Mouse (Mus musculus) CH12.LX (cell line): ENCODE measurements around the gene Tfap2e. TPM values are rescaled to one million over a fixed set of nuclear protein-coding genes. Genes with fewer than 3 reads are reported as not detected.

Experiments
- DNase-seq: peaks from one replicate; pipeline ENCODE4 v3.0.0-alpha.2; 2013; ENCODE audit errors: extremely low read depth
- H3K27ac ChIP-seq: 2 replicates; pipeline ENCODE4 v1.5.1; 2012; ENCODE audit warnings: low read depth, mild to moderate bottlenecking, control low read depth, moderate library complexity; ENCODE audit not compliant: insufficient read depth
- H3K27me3 ChIP-seq: replicated peaks from 2 replicates; pipeline ENCODE3; 2012; ENCODE audit warnings: inconsistent platforms
- H3K36me3 ChIP-seq, 2 experiments: replicated peaks in 1 of 2; 2 replicates each; pipeline versions ENCODE3 to v1.6.1; 2012; ENCODE audit warnings: inconsistent platforms in 1 of 2, low read length in 1 of 2, mild to moderate bottlenecking in 1 of 2, mixed read lengths in 1 of 2, moderate library complexity in 1 of 2; ENCODE audit not compliant: control insufficient read depth in 1 of 2, insufficient read depth in 1 of 2
- H3K4me1 ChIP-seq, 2 experiments: 2 replicates each; pipeline ENCODE4 v1.6.1; 2012; ENCODE audit warnings: inconsistent platforms in 1 of 2, moderate library complexity in 1 of 2; ENCODE audit not compliant: insufficient read depth in 2 of 2, control insufficient read depth in 1 of 2
- H3K4me2 ChIP-seq: 2 replicates; pipeline ENCODE4 v1.6.1; 2012; ENCODE audit warnings: low read depth, mild to moderate bottlenecking, control low read depth; ENCODE audit not compliant: poor library complexity, insufficient read depth, severe bottlenecking
- H3K4me3 ChIP-seq, 3 experiments: fragments of 150-350 bp in 1 of 3; sonication (generic) in 1 of 3; replicated peaks in 1 of 3; 2 replicates each; pipeline versions ENCODE3 to v1.5.1; 2011 to 2012; ENCODE audit warnings: low read depth in 2 of 3, low read length in 2 of 3, mild to moderate bottlenecking in 2 of 3, moderate library complexity in 2 of 3, control low read depth in 1 of 3, improper control_type of control experiment in 1 of 3, inconsistent platforms in 1 of 3, mixed read lengths in 1 of 3; ENCODE audit not compliant: poor library complexity in 1 of 3
- H3K79me2 ChIP-seq: replicated peaks from 2 replicates; pipeline ENCODE4 v1.6.1; 2012; ENCODE audit warnings: mild to moderate bottlenecking, moderate library complexity; ENCODE audit not compliant: control insufficient read depth, poor library complexity, insufficient read depth, severe bottlenecking; ENCODE audit errors: extremely low read depth
- H3K9ac ChIP-seq: 2 replicates; pipeline ENCODE4 v1.6.1; 2012; ENCODE audit warnings: low read depth, mild to moderate bottlenecking, control low read depth, moderate library complexity; ENCODE audit not compliant: insufficient read depth
- H3K9me3 ChIP-seq: replicated peaks from 2 replicates; pipeline ENCODE3; 2012; ENCODE audit warnings: low read length, inconsistent platforms, mixed read lengths
- BHLHE40 ChIP-seq: IDR thresholded peaks from 2 replicates; pipeline ENCODE4 v1.6.1; 2011; ENCODE audit warnings: mild to moderate bottlenecking, low read depth, low read length, improper control_type of control experiment
- CHD1 ChIP-seq: IDR thresholded peaks from 2 replicates; pipeline ENCODE4 v1.6.1; 2012; ENCODE audit warnings: low read depth, low read length, improper control_type of control experiment, inconsistent platforms
- CHD2 ChIP-seq: IDR thresholded peaks from 2 replicates; pipeline ENCODE4 v1.6.1; 2011; ENCODE audit warnings: low read length, improper control_type of control experiment
- E2F4 ChIP-seq: IDR thresholded peaks from 2 replicates; pipeline ENCODE4 v1.6.1; 2011; ENCODE audit warnings: low read depth, low read length, improper control_type of control experiment; ENCODE audit not compliant: insufficient replicate concordance
- ELF1 ChIP-seq: IDR thresholded peaks from 2 replicates; pipeline ENCODE4 v1.6.1; 2014; ENCODE audit warnings: low read depth, mild to moderate bottlenecking, inconsistent platforms, low read length, improper control_type of control experiment
- ETS1 ChIP-seq: conservative IDR thresholded peaks from 2 replicates; pipeline ENCODE4 v1.6.1; 2012; ENCODE audit warnings: low read depth, mild to moderate bottlenecking, inconsistent platforms, low read length, improper control_type of control experiment, moderate library complexity
- GABPA ChIP-seq: IDR thresholded peaks from 2 replicates; pipeline ENCODE4 v1.6.1; 2012; ENCODE audit warnings: low read depth, low read length, improper control_type of control experiment, inconsistent platforms; ENCODE audit not compliant: insufficient replicate concordance
- JUND ChIP-seq: conservative IDR thresholded peaks from 2 replicates; pipeline ENCODE4 v1.6.1; 2011; ENCODE audit warnings: low read depth, low read length, improper control_type of control experiment
- KAT2A ChIP-seq: IDR thresholded peaks from 2 replicates; pipeline ENCODE4 v1.6.1; 2012; ENCODE audit warnings: low read length, improper control_type of control experiment, inconsistent platforms; ENCODE audit not compliant: insufficient replicate concordance
- MAFK ChIP-seq: IDR thresholded peaks from 2 replicates; pipeline ENCODE4 v1.6.1; 2011; ENCODE audit warnings: low read length, improper control_type of control experiment; ENCODE audit not compliant: insufficient replicate concordance
- MAX ChIP-seq: IDR thresholded peaks from 2 replicates; pipeline ENCODE4 v1.6.1; 2011; ENCODE audit warnings: low read length, improper control_type of control experiment
- MAZ ChIP-seq: IDR thresholded peaks from 2 replicates; pipeline ENCODE4 v1.6.1; 2012; ENCODE audit warnings: low read depth, mild to moderate bottlenecking, inconsistent platforms, low read length, improper control_type of control experiment, moderate library complexity
- MEF2A ChIP-seq: IDR thresholded peaks from 2 replicates; pipeline ENCODE4 v1.6.1; 2014; ENCODE audit warnings: low read depth, mild to moderate bottlenecking, inconsistent platforms, low read length, improper control_type of control experiment, borderline replicate concordance
- MXI1 ChIP-seq: IDR thresholded peaks from 2 replicates; pipeline ENCODE4 v1.6.1; 2011; ENCODE audit warnings: mild to moderate bottlenecking, low read depth, low read length, improper control_type of control experiment
- MYC ChIP-seq: IDR thresholded peaks from 2 replicates; pipeline ENCODE4 v1.6.1; 2011; ENCODE audit warnings: low read depth, mild to moderate bottlenecking, improper control_type of control experiment, low read length
- NRF1 ChIP-seq: IDR thresholded peaks from 2 replicates; pipeline ENCODE4 v1.6.1; 2014; ENCODE audit warnings: low read depth, mild to moderate bottlenecking, inconsistent platforms, low read length, improper control_type of control experiment, moderate library complexity
- PAX5 ChIP-seq: IDR thresholded peaks from 2 replicates; pipeline ENCODE4 v1.6.1; 2012; ENCODE audit warnings: low read length, inconsistent platforms, mixed read lengths
- POLR2AphosphoS2 ChIP-seq: IDR thresholded peaks from 2 replicates; pipeline ENCODE4 v1.6.1; 2011; ENCODE audit warnings: low read depth, low read length, improper control_type of control experiment
- RAD21 ChIP-seq: IDR thresholded peaks from 2 replicates; pipeline ENCODE4 v1.6.1; 2011; ENCODE audit warnings: low read depth, mild to moderate bottlenecking, low read length, improper control_type of control experiment, moderate library complexity
- RCOR1 ChIP-seq: conservative IDR thresholded peaks from 2 replicates; pipeline ENCODE4 v1.6.1; 2012; ENCODE audit warnings: low read depth, mild to moderate bottlenecking, inconsistent platforms, low read length, improper control_type of control experiment
- SIN3A ChIP-seq: IDR thresholded peaks from 2 replicates; pipeline ENCODE4 v1.6.1; 2012; ENCODE audit warnings: low read length, improper control_type of control experiment, inconsistent platforms
- SMC3 ChIP-seq: IDR thresholded peaks from 2 replicates; pipeline ENCODE4 v1.6.1; 2011; ENCODE audit warnings: low read depth, low read length, improper control_type of control experiment
- TBP ChIP-seq: conservative IDR thresholded peaks from 2 replicates; pipeline ENCODE4 v1.6.1; 2011; ENCODE audit warnings: low read depth, low read length, improper control_type of control experiment
- TCF12 ChIP-seq: IDR thresholded peaks from 2 replicates; pipeline ENCODE4 v1.6.1; 2014; ENCODE audit warnings: low read depth, mild to moderate bottlenecking, inconsistent platforms, low read length, improper control_type of control experiment
- USF1 ChIP-seq: IDR thresholded peaks from 2 replicates; pipeline ENCODE4 v1.6.1; 2014; ENCODE audit warnings: low read depth, mild to moderate bottlenecking, inconsistent platforms, low read length, improper control_type of control experiment
- USF2 ChIP-seq: conservative IDR thresholded peaks from 2 replicates; pipeline ENCODE4 v1.6.1; 2011; ENCODE audit warnings: low read depth, low read length, improper control_type of control experiment
- ZKSCAN1 ChIP-seq: IDR thresholded peaks from 2 replicates; pipeline ENCODE4 v1.6.1; 2012; ENCODE audit warnings: low read depth, inconsistent platforms, low read length, improper control_type of control experiment, borderline replicate concordance
- ZNF384 ChIP-seq: IDR thresholded peaks from 2 replicates; pipeline ENCODE4 v1.6.1; 2012; ENCODE audit warnings: low read depth, low read length, improper control_type of control experiment, inconsistent platforms
- dilution Hi-C: fragments of 300-500 bp; cut with MboI; formaldehyde crosslinking; loops from 2 replicates; pipeline ENCODE4 v1.14.3; 2020; ENCODE audit warnings: low sequenced_read_pairs; ENCODE audit not compliant: extremely low pct_unique_long_range_greater_than_20kb, extremely low pct_ligation_motif_present
- in situ Hi-C: fragments of 300-500 bp; cut with MboI; formaldehyde crosslinking; loops from 3 replicates; pipeline ENCODE4 v1.14.3; 2019; ENCODE audit warnings: low sequenced_read_pairs, low pct_ligation_motif_present, low pct_unique_long_range_greater_than_20kb, mixed read lengths
- polyA plus RNA-seq: library from polyadenylated mRNA; unstranded; fragments of >175 nt; gene quantifications from 2 replicates; pipeline ENCODE4 v1.2.1, GENCODE M21; 2012; ENCODE audit warnings: low read depth; ENCODE audit not compliant: insufficient read length
- total RNA-seq, 2 experiments: library from RNA; depleted of rRNA; stranded (reverse); fragments of 300-350 nt in 1 of 2; fragments of >200 nt in 1 of 2; gene quantifications; 2 replicates each; pipeline ENCODE4 v1.2.3; 2012 to 2014

The Tfap2e gene
- total and polyA plus RNA-seq, 3 experiments: not detected

GRCm38 (mm10) chr4:126754231-126754611 is 18.2 kb upstream of the Tfap2e start:
- peak overlapping the region; percentile 99 for H3K4me2 ChIP-seq
- DNase-seq: no peak
- H3K36me3 ChIP-seq: peaks cover 25 to 43% of the 10 kb centered on the region in 2 experiments
- no peak overlapping the region for H3K27ac ChIP-seq
- H3K4me1 ChIP-seq: peaks cover 11 to 44% of the 10 kb centered on the region in 2 experiments
- H3K9me3 ChIP-seq: no peaks in the 10 kb centered on the region
- dilution Hi-C loops (no loop called here), in situ Hi-C loops (no loop called here)
- H3K4me3 ChIP-seq: peak overlapping the region; percentile 79 to 87 (median 83)
- H3K27me3 ChIP-seq: no peaks in the 10 kb centered on the region
- H3K79me2 ChIP-seq: peaks cover 17% of the 10 kb centered on the region
- TF ChIP-seq NRF1: no peak
- no peak for TF ChIP-seq POLR2AphosphoS2
- no peak for TF ChIP-seq E2F4
- no peak for TF ChIP-seq MXI1
- TF ChIP-seq SMC3: no peak
- TF ChIP-seq CHD1: no peak
- no peak for TF ChIP-seq GABPA
- no peak for TF ChIP-seq PAX5
- peak overlapping the region; percentile 86 for H3K9ac ChIP-seq

GRCm38 (mm10) chr4:126753268-126754230 is 17.5 kb upstream of the Tfap2e start, which contains the start of the genes Ncdn and AU040320:
Gene Ncdn, minus strand, starts transcription at chr4:126753438.
Gene AU040320, plus strand, starts transcription at chr4:126753544.
- Histone ChIP-seq H3K4me3 (peak within 1 kb of the TSS; percentile 79 to 87 (median 83)), H3K9ac (peak within 1 kb of the TSS; percentile 86), H3K4me2 (peak within 1 kb of the TSS; percentile 99), H3K27me3 (no peaks in the 10 kb centered on the region), H3K4me1 (peaks cover 11 to 46% of the 10 kb centered on the region in 2 experiments), H3K36me3 (peaks cover 30 to 48% of the 10 kb centered on the region in 2 experiments), H3K9me3 (no peaks in the 10 kb centered on the region), H3K27ac (peak within 1 kb of the TSS; percentile 44), H3K79me2 (peaks cover 17% of the 10 kb centered on the region)
- DNase-seq: peak; percentile 95
- dilution Hi-C loops (no loop called here), in situ Hi-C loops (no loop called here)
- TF ChIP-seq TBP: no peak
- TF ChIP-seq BHLHE40: peak; percentile 30; the same call in 1 of the 2 replicates
- peak; percentile 54; the same call in 1 of the 2 replicates for TF ChIP-seq MEF2A
- peak; percentile 99 for TF ChIP-seq KAT2A
- peak; percentile 49; the same call in 1 of the 2 replicates for TF ChIP-seq POLR2AphosphoS2
- TF ChIP-seq USF2: no peak
- TF ChIP-seq MXI1: peak; percentile 81
- no peak for TF ChIP-seq ZNF384
- peak; percentile 68; the same call in 1 of the 2 replicates for TF ChIP-seq MYC
- peak; percentile 79 for TF ChIP-seq SIN3A
- TF ChIP-seq MAZ: peak; percentile 99
- TF ChIP-seq CHD2: peak; percentile 99
- no peak for TF ChIP-seq PAX5
- peak; percentile 92 for TF ChIP-seq ELF1
- TF ChIP-seq MAX: peak; percentile 60; the same call in 1 of the 2 replicates
- no peak for TF ChIP-seq RCOR1
- TF ChIP-seq GABPA: peak; percentile 90; the same call in 1 of the 2 replicates
- TF ChIP-seq ETS1: no peak
- peak; percentile 78 for TF ChIP-seq TCF12
- TF ChIP-seq ZKSCAN1: no peak
- no peak for TF ChIP-seq E2F4
- TF ChIP-seq CHD1: no peak
- no peak for TF ChIP-seq USF1
- no peak for TF ChIP-seq RAD21
- TF ChIP-seq MAFK: no peak
- 0 out of 2 replicates have a peak, but pooled peaks have one; percentile 1 for TF ChIP-seq JUND
- TF ChIP-seq SMC3: no peak
